Mouse (Mus musculus) adrenal gland, postnatal 14 days (tissue): Measurements from ENCODE around the gene Hip1. TPM values are rescaled to one million over a fixed set of nuclear protein-coding genes. Genes with fewer than 3 reads are reported as not detected.

Experiments
- DNase-seq: peaks from one replicate; pipeline ENCODE4 v3.0.0; 2021; ENCODE audit warnings: mixed read lengths
- total RNA-seq: library from RNA; stranded (reverse); gene quantifications from 2 replicates; pipeline ENCODE4 v1.2.3, GENCODE M21; 2021

The Hip1 gene
- total RNA-seq, 1 experiment from 2014 or later, result 31.1 TPM

DNA sequence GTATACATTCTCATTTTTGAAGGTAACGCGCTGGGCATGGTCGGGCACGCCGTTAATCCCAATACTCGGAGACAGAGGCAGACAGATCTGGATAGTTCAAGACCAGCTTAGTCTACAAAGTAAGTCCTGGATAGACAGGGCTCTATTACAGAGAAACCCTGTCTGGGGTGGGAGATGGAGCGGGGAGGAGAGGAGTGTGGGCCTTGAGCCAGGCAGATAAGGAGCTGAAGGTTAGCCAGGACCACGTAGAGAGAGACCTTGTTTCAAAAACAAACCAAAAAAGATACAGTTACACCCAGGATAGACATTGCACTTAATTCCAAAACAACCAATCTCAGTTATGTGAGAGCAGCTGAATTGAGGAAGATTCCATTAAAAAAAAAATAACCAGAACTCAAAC, 99.2 kb downstream of the Hip1 start:
- peak; percentile 30 for DNase-seq

DNA sequence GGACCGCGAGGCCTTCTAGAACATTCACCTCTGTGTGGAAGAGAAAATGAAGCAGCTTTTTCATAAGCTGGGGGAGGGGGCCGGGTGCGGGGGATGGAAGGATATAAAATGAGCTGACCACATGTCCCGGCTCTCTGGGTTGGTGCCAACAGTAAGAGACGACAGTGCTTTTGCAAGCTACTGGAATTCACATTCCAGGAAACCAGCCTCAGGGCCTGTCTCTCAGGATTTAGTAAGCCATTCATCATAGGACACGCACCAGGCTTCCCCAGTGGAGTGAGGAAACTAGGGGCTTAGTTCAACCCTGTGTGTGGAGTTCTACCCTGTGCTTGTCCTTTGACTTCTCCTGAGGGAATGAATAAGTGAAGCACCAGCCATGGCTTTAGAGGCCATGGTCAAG, 102.5 kb downstream of the Hip1 start:
- peak; percentile 54 for DNase-seq

DNA sequence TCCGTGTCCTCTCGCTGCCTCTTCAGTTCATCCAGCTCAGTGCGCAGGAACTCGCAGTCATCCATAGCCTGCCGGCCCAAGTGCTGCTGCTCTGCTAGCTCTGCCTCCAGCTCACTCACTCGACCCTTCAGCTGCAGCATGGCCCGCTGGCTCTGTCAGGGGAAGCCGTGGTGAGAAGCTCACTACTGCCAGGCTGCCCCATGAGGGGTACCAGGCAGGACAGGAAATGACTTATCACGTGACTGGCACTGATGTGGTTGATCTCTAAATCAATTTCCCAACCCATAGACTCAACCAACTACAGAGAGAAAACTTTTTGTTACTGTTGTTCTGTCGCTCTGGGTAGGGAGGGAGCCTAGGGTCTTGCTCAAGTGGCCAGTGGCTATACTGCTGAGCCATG, 109.9 kb downstream of the Hip1 start:
- DNase-seq, result no peak

DNA sequence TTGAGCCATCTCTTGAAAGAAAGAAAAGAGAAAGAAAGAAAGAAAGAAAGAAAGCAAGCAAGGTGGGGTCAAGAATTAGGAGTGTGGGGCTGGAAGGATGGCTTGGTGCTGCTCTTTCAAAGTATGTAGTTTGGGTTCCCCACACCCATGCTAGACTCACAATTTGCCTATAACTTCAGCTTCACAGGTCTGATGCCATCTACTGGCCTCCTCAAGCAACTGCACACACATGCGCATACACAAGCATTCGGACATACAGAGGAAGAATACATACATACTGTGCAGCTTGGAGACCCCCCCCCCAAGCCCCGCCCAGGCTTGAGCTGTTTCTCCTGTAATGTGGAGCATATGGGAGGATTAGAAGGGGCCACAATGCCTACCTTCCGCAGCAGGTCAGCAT, 111.1 kb downstream of the Hip1 start:
- DNase-seq, result no peak

DNA sequence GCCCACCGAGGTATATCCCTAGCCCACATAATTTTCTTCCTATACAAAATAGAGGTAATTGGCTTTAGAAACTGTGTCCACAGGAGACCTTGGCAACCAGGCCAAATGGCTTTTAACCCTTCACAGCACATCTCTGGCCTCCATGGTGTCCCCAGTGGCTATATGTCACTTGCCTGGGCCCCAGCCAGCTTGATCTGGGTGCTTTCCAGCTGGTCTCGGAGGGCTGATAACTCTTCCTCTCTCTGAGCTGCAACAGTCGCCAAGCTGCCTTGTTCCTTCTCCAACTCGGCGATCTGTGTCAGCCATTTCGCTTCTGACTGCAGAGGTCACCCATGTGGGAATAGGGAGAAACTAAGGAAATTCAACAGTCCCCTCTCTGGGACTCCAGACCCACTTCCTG, 113.8 kb downstream of the Hip1 start:
- peak; percentile 47 for DNase-seq

DNA sequence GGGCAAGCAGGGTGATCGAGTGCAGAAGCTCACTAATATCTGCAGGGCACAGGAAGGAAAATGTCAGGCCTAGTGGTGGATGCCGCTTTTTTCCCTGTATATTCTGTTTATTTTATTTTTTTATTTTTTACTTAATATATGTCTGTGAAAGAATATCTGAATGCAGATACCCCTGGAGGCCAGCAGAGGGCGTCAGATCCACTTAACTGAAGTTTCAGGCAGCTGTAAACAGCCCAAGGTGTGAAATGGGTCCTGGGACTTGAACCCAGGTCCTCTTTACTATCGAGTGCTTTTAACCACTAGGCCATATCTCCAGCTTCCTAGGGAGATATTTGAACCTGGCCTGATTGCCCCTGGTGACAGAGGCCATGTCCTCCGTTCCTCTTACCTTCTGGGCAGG, 116.1 kb downstream of the Hip1 start:
- peak; percentile 43 for DNase-seq

DNA sequence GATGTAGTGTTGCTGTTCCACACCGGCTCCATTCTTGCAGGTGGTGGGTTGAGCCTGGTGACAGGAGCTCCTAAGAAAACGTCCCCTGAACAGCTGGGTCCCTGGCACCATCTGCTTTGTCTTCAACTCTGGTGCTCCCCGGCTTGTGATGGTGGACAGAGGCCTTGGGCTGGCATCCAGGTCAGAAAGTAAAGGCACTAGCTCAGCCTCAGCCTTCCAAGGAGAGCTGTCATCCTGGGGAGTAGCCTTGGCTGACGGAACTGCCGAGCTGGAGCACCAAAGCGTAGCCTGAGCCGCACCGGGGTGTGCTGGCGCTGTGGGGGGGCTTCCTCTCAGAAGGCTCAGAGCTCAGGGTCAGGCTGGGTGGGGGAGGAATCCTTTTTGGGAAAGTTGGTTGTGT, 134.7 kb downstream of the Hip1 start:
- DNase-seq, result peak; percentile 74

DNA sequence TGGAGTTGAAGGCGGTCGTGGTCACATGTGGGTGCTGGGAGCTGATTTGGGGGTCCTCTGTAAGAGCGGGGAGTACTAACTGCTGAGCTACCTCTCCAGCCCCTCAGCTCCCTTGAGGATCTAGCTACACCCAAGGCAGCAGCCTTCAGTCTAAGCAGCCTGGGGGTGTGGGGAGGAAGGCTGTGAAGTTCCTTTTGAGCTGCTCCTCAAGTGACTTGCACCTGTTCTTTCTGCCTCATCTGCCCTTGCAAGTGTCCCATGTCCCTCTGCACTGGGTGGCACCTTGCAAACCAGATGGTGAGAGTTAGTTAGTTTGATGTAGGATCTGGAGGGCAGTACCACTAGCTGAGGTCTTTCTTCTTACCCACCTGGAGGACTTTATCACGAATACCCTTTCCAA, 136.8 kb downstream of the Hip1 start:
- no peak for DNase-seq

DNA sequence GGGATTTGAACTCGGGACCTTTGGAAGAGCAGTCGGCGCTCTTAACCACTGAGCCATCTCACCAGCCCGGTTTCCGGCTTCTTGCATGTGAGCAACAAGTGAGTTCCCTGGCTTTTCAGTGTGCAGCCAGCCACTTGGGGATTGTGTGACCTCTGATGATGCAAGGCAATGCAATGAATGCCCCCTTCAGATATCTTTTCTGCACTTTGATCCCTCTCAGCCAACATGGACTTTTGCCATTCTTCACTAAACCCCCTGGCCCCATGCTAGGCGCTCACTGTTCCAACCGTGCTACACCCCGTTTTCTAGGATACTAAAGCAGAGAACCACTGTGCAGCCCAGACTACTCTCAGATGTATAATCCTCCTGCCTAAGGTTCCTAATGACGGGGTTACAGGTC, 139.5 kb downstream of the Hip1 start:
- no peak for DNase-seq

DNA sequence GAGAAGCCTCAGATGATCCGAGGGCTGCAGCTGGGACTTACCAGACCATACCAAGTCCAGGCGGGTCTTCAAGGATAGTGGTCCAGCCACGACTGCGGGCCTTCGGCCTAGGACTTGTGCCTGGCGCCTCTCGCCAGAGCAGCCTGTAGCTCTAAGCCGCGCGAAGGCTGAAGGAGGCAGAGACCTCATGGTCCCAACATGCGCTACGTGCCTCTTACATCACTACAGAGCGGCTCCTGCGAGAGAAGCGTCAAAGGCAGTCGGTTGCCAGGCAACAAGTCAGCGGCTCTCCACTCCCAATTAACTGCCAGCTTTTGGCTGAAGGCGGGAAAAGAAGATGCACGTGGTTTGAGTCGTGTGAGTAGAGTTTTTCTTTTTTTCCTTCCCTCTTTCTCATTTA, 140.3 kb downstream of the Hip1 start:
- DNase-seq, result peak; percentile 37

DNA sequence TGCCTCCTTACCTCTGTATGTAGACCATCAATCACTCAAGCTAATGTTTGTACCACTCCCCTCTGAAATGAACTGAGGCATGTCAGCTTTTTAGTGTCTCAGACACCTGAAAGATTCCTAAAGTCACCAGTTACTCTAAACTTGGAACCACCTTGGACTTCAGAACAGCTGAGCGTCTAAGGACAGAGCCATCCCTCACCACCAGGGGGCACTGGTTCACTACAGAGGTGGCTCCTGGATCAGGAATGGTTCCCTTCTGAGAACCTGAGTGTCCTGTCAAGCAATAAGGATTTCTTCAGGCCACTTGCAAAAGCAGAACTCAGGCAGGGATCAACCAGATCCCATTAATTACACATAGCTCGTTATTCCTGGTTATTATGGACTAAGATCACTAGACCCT, 144.7 kb downstream of the Hip1 start:
- DNase-seq, result peak; percentile 93

DNA sequence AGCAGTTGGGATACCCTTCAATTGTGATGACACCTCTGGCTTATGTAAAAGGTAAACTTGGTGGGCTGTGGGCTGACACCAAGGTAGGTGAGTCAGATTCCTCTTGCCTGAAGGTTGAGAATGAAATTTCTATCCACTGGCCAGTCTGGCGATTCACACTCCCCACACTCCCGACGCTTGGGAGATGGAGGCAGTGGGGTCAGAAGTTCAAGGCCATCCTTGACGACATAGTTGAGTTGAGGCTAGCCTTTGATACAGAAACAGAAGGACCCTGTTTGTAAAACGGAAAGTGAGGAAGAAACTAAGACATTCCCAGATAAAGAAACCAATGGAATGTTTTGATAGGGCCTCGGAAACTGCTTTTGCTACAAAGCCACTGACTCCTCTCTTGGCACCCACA, 145.5 kb downstream of the Hip1 start:
- no peak for DNase-seq

DNA sequence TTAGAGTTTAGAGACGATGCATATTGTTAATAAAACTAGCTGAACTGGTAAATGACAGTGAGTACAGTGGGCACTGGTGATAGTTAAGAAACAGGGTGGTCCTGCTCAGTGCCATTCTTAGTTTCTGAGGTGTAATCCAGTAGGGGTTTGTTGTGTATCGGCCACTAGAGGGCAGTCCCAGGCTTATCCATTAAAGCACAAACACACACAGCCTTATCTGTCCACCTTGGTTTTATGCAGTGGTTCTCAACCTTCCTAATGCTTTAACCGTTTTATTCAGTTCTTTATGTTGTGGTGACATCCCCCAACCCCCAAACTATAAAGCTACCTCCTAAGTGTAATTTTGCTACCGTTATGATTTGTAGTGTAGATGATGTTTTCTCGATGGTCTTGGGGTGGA, 149.1 kb downstream of the Hip1 start:
- DNase-seq, result peak; percentile 61

DNA sequence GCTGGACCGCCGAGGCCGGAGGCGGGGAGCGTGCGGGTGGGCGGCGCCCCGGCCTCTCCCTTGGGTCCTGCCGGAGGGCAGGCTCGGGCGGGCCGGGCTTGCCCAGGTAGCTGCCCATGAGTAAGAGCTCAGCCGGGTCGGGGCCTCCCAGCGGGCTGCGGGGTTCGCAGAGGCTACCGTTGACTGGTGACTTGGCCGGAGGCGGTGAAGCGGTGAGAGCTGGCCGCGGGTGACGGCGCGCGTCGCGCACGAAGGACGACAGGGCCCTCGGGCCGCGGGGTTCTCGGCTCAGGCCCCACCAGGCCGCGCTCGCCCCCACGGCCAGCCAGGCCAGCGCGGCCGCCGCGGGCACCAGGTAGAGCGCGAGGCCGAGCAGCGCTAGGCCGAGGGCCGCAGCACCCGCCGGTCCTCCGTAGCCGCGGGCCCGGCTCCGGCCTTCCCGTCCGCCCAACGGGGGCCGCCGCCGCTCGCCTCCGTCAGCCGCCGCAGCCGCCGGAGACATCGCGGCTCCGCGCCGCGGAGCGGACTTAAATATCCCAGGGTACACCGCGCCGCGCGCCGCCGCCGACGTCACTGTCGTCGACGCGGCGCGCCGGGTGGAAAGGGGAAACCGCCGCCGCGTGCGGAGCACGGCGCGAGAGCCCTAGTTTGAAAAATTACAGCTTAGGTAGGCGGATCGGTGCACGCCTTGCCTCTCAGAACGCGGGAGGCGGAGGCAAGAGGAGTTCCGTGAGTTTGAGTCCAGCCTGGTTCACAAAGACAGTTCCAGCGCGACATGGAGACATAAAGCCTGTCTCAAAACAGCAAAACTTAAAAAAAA, 150.7 kb downstream of the Hip1 start, which contains the start of gene Pom121:
TSS of gene Pom121 (minus strand) at position 543 of the 820 bp plus-strand sequence.
- peak; percentile 91 for DNase-seq

DNA sequence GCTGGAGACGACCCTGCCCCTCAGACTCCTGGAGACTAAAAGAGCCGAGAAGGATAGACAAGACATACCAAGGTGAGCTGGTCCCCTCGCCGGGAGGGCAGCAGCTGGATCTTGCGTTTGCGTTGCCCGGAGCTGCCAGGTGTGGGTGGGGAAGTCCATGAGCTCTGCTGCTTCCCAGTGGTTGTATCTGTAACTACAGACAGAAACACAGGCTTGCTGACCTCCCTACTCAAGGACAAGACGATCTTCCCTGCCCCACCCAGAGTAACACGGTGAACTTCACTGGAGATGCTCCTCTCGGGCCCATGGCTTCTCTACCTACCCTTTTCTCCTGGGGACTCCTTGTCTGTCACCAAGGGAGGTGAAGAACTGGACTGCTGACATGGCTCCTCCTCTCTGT, 161.1 kb downstream of the Hip1 start:
- DNase-seq, result no peak

DNA sequence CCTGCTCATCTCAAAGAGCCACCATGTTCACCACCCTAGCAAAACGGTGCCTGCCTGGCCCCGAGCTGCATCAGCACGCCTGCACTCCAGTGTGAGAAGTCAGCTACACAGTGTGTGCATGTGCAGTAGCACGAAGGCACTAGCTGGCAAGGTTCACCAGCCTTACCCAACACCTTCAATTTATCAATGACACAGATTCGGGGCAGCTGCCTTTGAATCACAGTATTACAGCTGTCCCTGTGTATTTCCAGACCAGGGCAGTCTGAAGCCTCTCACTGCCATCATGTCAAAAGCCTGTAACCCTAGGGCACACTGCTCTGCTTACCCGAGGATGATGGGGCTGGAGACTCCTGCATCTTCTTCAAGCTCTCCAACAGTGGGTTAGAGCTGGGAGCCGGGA, 162.2 kb downstream of the Hip1 start:
- DNase-seq, result no peak

DNA sequence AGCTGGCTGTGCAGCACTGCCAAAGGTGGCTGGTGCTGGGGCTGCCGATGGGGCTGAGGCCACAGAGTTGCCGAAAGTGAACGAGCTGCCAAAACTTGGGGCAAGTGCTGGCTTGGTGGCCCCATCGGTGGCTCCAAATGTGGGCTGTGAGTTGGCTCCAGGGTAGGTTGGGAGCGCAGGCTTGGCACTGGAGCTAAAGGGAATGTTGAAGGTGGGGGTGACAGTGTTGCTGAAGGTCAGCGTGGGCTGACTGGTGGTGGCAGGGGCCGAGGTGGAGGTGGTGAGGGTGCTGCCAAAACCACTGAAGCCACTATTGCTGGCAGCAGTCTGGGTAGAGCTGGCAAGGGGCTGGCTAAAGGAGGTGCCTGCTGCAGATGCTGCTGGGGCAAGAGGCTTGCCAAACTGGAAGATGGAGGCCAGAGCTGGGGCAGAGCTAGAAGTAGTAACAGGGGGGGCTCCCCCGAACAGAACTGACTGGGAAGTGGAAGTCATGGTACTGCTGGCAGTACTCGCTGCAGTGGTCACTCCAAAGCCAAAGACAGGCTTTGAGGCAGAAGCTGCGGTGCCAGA, 163.5 kb downstream of the Hip1 start:
- DNase-seq, result no peak

DNA sequence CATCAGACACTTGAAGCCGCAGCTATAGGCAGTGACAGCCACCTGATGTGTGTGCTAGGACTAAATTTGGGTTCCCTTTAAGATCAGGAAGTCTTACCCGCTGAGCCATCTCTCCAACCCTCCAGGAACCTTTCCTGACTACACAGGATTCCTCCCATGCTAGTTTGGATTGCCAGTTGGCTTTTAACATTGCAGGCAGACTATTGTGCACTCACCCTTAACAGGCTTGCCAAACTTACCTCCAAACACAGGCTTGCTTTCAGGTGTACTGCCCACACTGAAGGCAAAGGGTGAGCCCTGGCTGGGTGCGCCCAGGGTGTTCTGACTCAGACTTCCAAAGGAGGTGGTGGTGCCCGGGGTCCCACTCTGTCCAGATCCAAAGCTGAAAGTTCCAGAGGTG, 164.2 kb downstream of the Hip1 start:
- DNase-seq, result no peak

DNA sequence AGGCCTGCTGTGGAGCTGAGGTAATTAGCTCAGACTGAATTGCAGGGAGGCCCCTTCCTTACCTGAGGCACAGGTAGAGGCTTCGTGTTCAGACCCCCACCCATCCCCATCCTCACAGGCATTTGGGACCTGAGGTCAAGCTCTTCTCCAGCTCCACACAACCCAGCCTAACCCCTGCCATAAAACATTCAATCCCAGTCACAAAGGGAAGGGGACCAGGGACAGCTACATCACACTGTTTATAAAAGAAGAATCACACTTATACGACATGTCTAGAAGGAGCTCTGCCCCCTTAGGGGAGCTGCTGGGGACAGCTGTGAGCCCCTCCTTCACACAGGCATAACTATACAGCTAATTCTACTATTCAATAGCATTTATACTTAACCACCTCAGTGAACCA, 168.6 kb downstream of the Hip1 start:
- no peak for DNase-seq

DNA sequence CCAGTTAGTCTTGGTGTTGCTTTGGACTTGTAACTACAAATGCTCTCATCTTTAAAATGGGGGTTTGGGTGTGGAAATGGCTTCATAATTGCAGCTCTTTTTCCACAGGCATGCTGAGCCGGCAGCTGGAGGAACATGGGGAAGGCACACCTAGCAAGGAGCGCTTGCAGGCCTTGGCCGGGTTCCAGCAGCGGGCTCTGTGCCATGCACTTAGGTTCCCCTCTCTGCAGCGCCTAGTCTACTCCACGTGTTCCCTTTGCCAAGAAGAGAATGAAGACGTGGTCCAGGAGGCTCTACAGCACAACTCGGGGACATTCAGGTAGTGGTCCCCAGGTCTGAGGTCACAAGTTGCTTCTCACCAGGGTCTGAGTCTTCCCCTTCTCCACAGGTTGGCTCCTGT, 169.8 kb downstream of the Hip1 start:
- DNase-seq, result peak; percentile 58

DNA sequence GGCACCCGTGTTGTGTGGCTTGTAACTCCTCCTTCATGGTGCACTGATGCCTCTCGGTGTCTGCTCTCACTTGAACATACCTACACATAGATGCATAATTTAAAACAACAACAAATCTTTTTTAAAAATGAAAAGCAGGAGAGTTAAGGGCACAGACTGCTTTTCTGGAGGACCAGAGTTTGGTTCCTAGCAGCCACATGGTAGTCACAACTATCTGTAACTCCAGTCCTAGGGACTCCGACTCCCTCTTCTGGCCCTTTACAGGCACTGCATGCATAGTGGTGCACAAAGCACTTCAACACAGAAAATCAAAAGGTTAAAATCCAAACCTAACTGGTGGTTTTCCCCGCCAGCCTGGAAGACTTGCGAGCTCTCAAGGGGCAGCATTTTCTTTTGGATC, 171.3 kb downstream of the Hip1 start:
- DNase-seq, result no peak

DNA sequence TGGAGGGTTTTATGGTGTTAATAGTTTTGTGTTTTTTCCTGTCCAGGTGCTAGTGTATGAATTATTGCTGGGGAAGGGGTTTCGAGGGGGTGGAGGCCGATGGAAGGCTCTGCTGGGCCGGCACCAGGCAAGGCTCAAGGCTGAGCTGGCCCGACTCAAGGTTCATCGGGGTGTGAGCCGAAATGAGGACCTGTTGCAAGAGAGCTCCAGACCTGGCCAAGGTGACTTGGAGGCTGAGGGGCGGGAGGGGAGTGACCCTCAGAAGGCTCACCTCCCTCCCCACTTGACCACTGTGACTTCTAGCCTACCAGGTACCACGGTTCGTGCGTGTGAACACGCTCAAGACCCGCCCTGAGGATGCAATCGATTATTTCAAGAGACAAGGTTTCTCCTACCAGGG, 173.7 kb downstream of the Hip1 start:
- DNase-seq, result no peak

DNA sequence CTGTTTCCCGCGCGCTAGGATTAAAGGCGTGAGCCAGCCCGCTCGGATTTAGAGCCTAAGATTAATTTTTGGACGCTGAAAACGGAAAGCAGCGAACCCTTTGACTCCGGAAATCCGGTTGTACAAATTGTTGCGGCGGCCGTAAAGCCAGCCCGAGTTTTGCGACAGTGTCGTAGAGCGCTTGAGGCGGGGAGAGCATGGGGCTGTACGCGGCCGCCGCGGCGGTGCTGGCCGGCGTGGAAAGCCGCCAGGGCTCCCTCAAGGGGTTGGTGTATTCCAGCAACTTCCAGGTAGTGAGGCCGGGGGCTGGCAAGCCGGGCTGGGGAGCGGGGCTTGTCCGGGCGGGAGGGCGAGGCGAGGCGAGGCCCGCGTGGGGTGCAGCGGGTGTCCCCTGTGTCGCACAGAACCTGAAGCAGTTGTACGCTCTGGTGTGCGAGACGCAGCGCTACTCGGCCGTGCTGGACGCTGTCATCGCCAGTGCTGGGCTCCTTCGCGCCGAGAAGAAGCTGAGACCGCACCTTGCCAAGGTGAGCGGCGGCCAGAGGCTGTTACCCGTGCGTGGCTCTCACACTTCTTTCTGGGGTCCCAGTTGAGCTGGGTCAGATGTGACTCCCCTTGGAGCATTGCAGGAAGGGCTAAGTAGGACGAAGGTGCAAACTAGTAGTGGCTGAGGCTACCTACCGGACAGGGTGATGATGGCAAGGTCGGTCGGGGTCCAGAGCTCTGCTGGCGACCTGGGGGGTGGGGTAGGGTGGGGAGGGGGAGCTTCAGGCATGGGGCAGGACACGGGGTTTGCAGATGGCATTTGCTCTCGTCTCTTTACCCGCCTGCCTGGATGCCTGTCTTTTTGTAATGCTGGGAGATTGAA, 174.9 kb downstream of the Hip1 start, which contains the start of gene Nsun5:
TSS of gene Nsun5 (plus strand) at position 167 of the 868 bp plus-strand sequence.
- DNase-seq, result peak; percentile 97
